Mouse (Mus musculus) embryo, embryonic 11 days (tissue): ENCODE results near the gene Rtl8c.
"Not testable (repeated sequence)": the region's sequence is repeated elsewhere in the genome, so short reads cannot be mapped to it uniquely, and the experiment has no call there.

Source experiments
- DNase-seq: peaks from one replicate; pipeline ENCODE4 v3.0.0-alpha.2; 2015

The Rtl8c gene

GRCm38 (mm10) chrX:53607242-53608121, at the start of gene Rtl8c:
Gene Rtl8c, plus strand, starts transcription at chrX:53608032.
- DNase-seq, result peak; percentile 79

GRCm38 (mm10) chrX:53579311-53579710, 28.5 kb upstream of the Rtl8c start:
- no peak for DNase-seq

- DNase-seq, result not testable (repeated sequence)
These were observed 26.4 kb upstream of the Rtl8c start for GRCm38 (mm10) chrX:53581407-53581806.

- DNase-seq, result not testable (repeated sequence)
These were observed 24.4 kb upstream of the Rtl8c start for GRCm38 (mm10) chrX:53583404-53583803.

- not testable (repeated sequence) for DNase-seq
These were observed 7.8 kb upstream of the Rtl8c start for GRCm38 (mm10) chrX:53599993-53600392.

- DNase-seq, result not testable (repeated sequence)
These were observed 1.7 kb upstream of the Rtl8c start for GRCm38 (mm10) chrX:53606176-53606575.

- DNase-seq, result peak; percentile 13
These were observed 436 bp downstream of the Rtl8c start for GRCm38 (mm10) chrX:53608122-53608813.

GRCm38 (mm10) chrX:53608879-53609278, 1.0 kb downstream of the Rtl8c start, which contains the start of gene Gm14597:
Gene Gm14597, minus strand, starts transcription at chrX:53608979.
- DNase-seq, result not testable (repeated sequence)

GRCm38 (mm10) chrX:53610571-53610970, 2.7 kb downstream of the Rtl8c start:
- DNase-seq, result peak; percentile 60

GRCm38 (mm10) chrX:53611395-53611794, 3.6 kb downstream of the Rtl8c start:
- not testable (repeated sequence) for DNase-seq

GRCm38 (mm10) chrX:53638107-53638506, 30.3 kb downstream of the Rtl8c start:
- DNase-seq, result not testable (repeated sequence)

GRCm38 (mm10) chrX:53642604-53642979, 34.8 kb downstream of the Rtl8c start:
- DNase-seq, result not testable (repeated sequence)

- peak; percentile 89 for DNase-seq
These were observed 35.4 kb downstream of the Rtl8c start, which contains the start of gene Rtl8a for GRCm38 (mm10) chrX:53642980-53643961. Gene Rtl8a, minus strand, starts transcription at chrX:53643682.

- no peak for DNase-seq
These were observed 38.1 kb downstream of the Rtl8c start for GRCm38 (mm10) chrX:53645885-53646284.

GRCm38 (mm10) chrX:53652917-53653316, 45.1 kb downstream of the Rtl8c start:
- DNase-seq, result not testable (repeated sequence)
